8 mouse cellular contexts compared by ENCODE assay signal in genomic region chr2:178327466-178328040, GRCm38 (mm10).
DNase-seq lines count a peak whose midpoint lies in the region; ATAC-seq and TF ChIP-seq lines count a peak whose summit lies in the region.

No protein-coding gene starts in this region.

- WGBS in forebrain, postnatal 0 days = 11% methylated on average over 7 of the region's 12 CpGs
- WGBS in liver, embryonic 15.5 days (ENCODE audit: insufficient replicate concordance) = 14% methylated on average over 12 of the region's 12 CpGs
- 17% methylated on average over 12 of the region's 12 CpGs for WGBS in neural tube, embryonic 12.5 days

- intact Hi-C loops in heart, postnatal 25 days (cut with DNase I) = no loop called here

- peak; percentile 58 for DNase-seq in ES-E14 (ENCODE audit: low read depth, low spot score)
- DNase-seq in cerebellum, adult 11-12 months = peak; percentile 85
- peak; percentile 93 for DNase-seq in forebrain, postnatal 0 days
- peak; percentile 15 for DNase-seq in heart, postnatal 25 days (ENCODE audit: low spot score)
- DNase-seq in layer of hippocampus, adult 11-12 months (ENCODE audit: low spot score) = peak; percentile 82
- DNase-seq in spleen, postnatal 14 days (ENCODE audit: low spot score in 2 of 2) = no peak

- H3K4me3 ChIP-seq in ES-E14 (ENCODE audit: insufficient read depth in 1 of 2, low read depth in 1 of 2, low read length in 2 of 2, poor library complexity in 1 of 2, severe bottlenecking in 1 of 2) = no peak overlapping the region; a peak in 1 of 4 replicates
- peak overlapping the region; percentile 38 for H3K4me3 ChIP-seq in forebrain, postnatal 0 days (ENCODE audit: low read depth, low read length)
- no peak overlapping the region for H3K4me3 ChIP-seq in liver, embryonic 15.5 days (replicated peaks)
- peak overlapping the region; percentile 7; the same call in 1 of the 2 replicates for H3K4me3 ChIP-seq in neural tube, embryonic 12.5 days

- peak; percentile 95 for ATAC-seq in forebrain, postnatal 0 days
- peak; percentile 44; the same call in 1 of the 2 replicates for ATAC-seq in liver, embryonic 15.5 days (ENCODE audit: insufficient read depth)
- ATAC-seq in neural tube, embryonic 12.5 days (ENCODE audit: low FRiP score, low read depth) = peak; percentile 98

- no peaks in the 10 kb centered on the region for H3K36me3 ChIP-seq in ES-E14 (ENCODE audit: control insufficient read depth, insufficient read depth, low read length, poor library complexity, severe bottlenecking)
- peaks cover 9% of the 10 kb centered on the region for H3K36me3 ChIP-seq in forebrain, postnatal 0 days (ENCODE audit: insufficient read depth)
- H3K36me3 ChIP-seq in liver, embryonic 15.5 days (replicated peaks) = no peaks in the 10 kb centered on the region
- H3K36me3 ChIP-seq in neural tube, embryonic 12.5 days = no peaks in the 10 kb centered on the region

- peaks cover 0 to 6% of the 10 kb centered on the region in 2 experiments; a peak in 1 of 4 replicates for H3K4me1 ChIP-seq in ES-E14 (ENCODE audit: control insufficient read depth in 2 of 2, insufficient read depth in 2 of 2, low read length in 2 of 2, poor library complexity in 1 of 2)
- peaks cover 25% of the 10 kb centered on the region for H3K4me1 ChIP-seq in forebrain, postnatal 0 days (ENCODE audit: insufficient read depth)
- H3K4me1 ChIP-seq in liver, embryonic 15.5 days (replicated peaks) = no peaks in the 10 kb centered on the region
- H3K4me1 ChIP-seq in neural tube, embryonic 12.5 days = peaks cover 13% of the 10 kb centered on the region

- H3K27me3 ChIP-seq in forebrain, postnatal 0 days (ENCODE audit: insufficient read depth, low read length) = no peaks in the 10 kb centered on the region
- H3K27me3 ChIP-seq in liver, embryonic 15.5 days = no peaks in the 10 kb centered on the region
- H3K27me3 ChIP-seq in neural tube, embryonic 12.5 days (replicated peaks) = no peaks in the 10 kb centered on the region

- H3K27ac ChIP-seq in ES-E14 (ENCODE audit: insufficient read depth, low read depth, low read length, poor library complexity, severe bottlenecking) = no peak overlapping the region
- H3K27ac ChIP-seq in forebrain, postnatal 0 days (ENCODE audit: low read depth, low read length) = peak overlapping the region; percentile 86
- no peak overlapping the region for H3K27ac ChIP-seq in liver, embryonic 15.5 days (replicated peaks)
- 0 out of 2 replicates have a peak overlapping the region, but pooled peaks have one; percentile 37 for H3K27ac ChIP-seq in neural tube, embryonic 12.5 days

- in situ Hi-C loops in ES-E14 (cut with MboI; ENCODE audit: low sequenced_read_pairs in 2 of 2, unreplicated experiment in 2 of 2) = no loop called here

- H3K9me3 ChIP-seq in ES-E14 (ENCODE audit: control insufficient read depth, insufficient read depth, low read depth, low read length) = no peaks in the 10 kb centered on the region
- no peaks in the 10 kb centered on the region for H3K9me3 ChIP-seq in forebrain, postnatal 0 days (ENCODE audit: low read length)
- no peaks in the 10 kb centered on the region for H3K9me3 ChIP-seq in liver, embryonic 15.5 days (replicated peaks)
- H3K9me3 ChIP-seq in neural tube, embryonic 12.5 days = no peaks in the 10 kb centered on the region

- no peak overlapping the region for H3K9ac ChIP-seq in ES-E14 (ENCODE audit: insufficient read depth, low read depth, low read length, poor library complexity, severe bottlenecking)
- H3K9ac ChIP-seq in forebrain, postnatal 0 days = peak overlapping the region; percentile 52
- H3K9ac ChIP-seq in liver, embryonic 15.5 days = no peak overlapping the region
- no peak overlapping the region for H3K9ac ChIP-seq in neural tube, embryonic 12.5 days

- H3K4me2 ChIP-seq in forebrain, postnatal 0 days (ENCODE audit: low read depth) = peak overlapping the region; percentile 61
- H3K4me2 ChIP-seq in liver, embryonic 15.5 days = no peak overlapping the region
- peak overlapping the region; percentile 45 for H3K4me2 ChIP-seq in neural tube, embryonic 12.5 days (replicated peaks)

- TF ChIP-seq CTCF in forebrain, postnatal 0 days (IDR thresholded peaks at IDR 0.05; ENCODE audit: low read depth) = no peak

TF ChIP-seq in ES-E14, 5 proteins besides CTCF, POLR2A, EP300 and RAD21:
- TF ChIP-seq ZC3H11A (IDR thresholded peaks at IDR 0.05; ENCODE audit: borderline replicate concordance, low read depth, low read length) (no peak), MAFK (IDR thresholded peaks at IDR 0.05; ENCODE audit: insufficient read depth, low read depth, low read length) (no peak), CHD2 (IDR thresholded peaks at IDR 0.05; ENCODE audit: low read depth, low read length) (no peak), ZNF384 (IDR thresholded peaks at IDR 0.05; ENCODE audit: low read depth, low read length) (no peak), HCFC1 (IDR thresholded peaks at IDR 0.05; ENCODE audit: borderline replicate concordance, insufficient read depth, low read length) (no peak)

Comparison
In these comparisons a context has a peak if more than half of its experiments do, and no peak if none do; other contexts are left out.
1. DNase-seq: peak in ES-E14 (single experiment), cerebellum, adult 11-12 months (single experiment), forebrain, postnatal 0 days (single experiment), heart, postnatal 25 days (single experiment) and layer of hippocampus, adult 11-12 months (single experiment); none in spleen, postnatal 14 days (0 of 2).
2. H3K27ac ChIP-seq: peak in forebrain, postnatal 0 days (single experiment) and neural tube, embryonic 12.5 days (single experiment); none in ES-E14 (single experiment) and liver, embryonic 15.5 days (single experiment).
3. H3K4me3 ChIP-seq: peak in forebrain, postnatal 0 days (single experiment) and neural tube, embryonic 12.5 days (single experiment); none in ES-E14 (0 of 2) and liver, embryonic 15.5 days (single experiment).
4. ATAC-seq: peak in every context shown above with its lines; median percentile 98 in neural tube, embryonic 12.5 days; 95 in forebrain, postnatal 0 days; 44 in liver, embryonic 15.5 days.